Comparison of ENCODE assay signal across 12 mouse cellular contexts in genomic region chr9:67303038-67303437, GRCm38 (mm10).
"Had no signal": no experiment of that assay in that cellular context is flagged by ENCODE, and none has a peak within 500 bp of the region (broad histone marks: within the 10 kb centered on the region; RNA-seq: fewer than 3 reads in every experiment).

No protein-coding gene starts in this region.

- H3K9ac ChIP-seq: limb, embryonic 13.5 days; liver, embryonic 15.5 days; lung, embryonic 15.5 days; neural tube, embryonic 13.5 days had no signal

- DNase-seq: kidney, postnatal 14 days; layer of hippocampus, postnatal 36 days; lung, postnatal 4 days; retina, postnatal 1 day; thymus, postnatal 4 days had no signal

- H3K27ac ChIP-seq: limb, embryonic 13.5 days; liver, embryonic 15.5 days; lung, embryonic 15.5 days; midbrain, embryonic 10.5 days; neural tube, embryonic 13.5 days had no signal

- H3K4me1 ChIP-seq: liver, embryonic 15.5 days; midbrain, embryonic 10.5 days; neural tube, embryonic 13.5 days had no signal

- H3K9me3 ChIP-seq: limb, embryonic 13.5 days; liver, embryonic 15.5 days; lung, embryonic 15.5 days; midbrain, embryonic 10.5 days; neural tube, embryonic 13.5 days had no signal

- H3K36me3 ChIP-seq: liver, embryonic 15.5 days; lung, embryonic 15.5 days had no signal

- H3K4me2 ChIP-seq: limb, embryonic 13.5 days; liver, embryonic 11.5 days; liver, embryonic 15.5 days; lung, embryonic 15.5 days; neural tube, embryonic 13.5 days had no signal

- H3K27me3 ChIP-seq: limb, embryonic 13.5 days; liver, embryonic 15.5 days; lung, embryonic 15.5 days; neural tube, embryonic 13.5 days had no signal

- ATAC-seq: midbrain, embryonic 16.5 days had no signal

- H3K4me3 ChIP-seq: limb, embryonic 13.5 days; liver, embryonic 15.5 days; lung, embryonic 15.5 days; midbrain, embryonic 10.5 days; neural tube, embryonic 13.5 days had no signal
